Mouse (Mus musculus) G1E (cell line): Measurements from ENCODE around the gene Tbx1. TPM values are rescaled to one million over a fixed set of nuclear protein-coding genes. Genes with fewer than 3 reads are reported as not detected.
"Not testable (repeated sequence)": the region's sequence is repeated elsewhere in the genome, so short reads cannot be mapped to it uniquely, and the experiment has no call there.

ENCODE experiments used
- ATAC-seq: 2 replicates; pipeline ENCODE4 v1.8.0; 2016; ENCODE audit warnings: mild to moderate bottlenecking; ENCODE audit not compliant: insufficient number of reproducible peaks, poor library complexity, low FRiP score, severe bottlenecking; ENCODE audit errors: extremely low read depth
- DNase-seq: peaks from one replicate; pipeline ENCODE4 v3.0.0; 2012; ENCODE audit warnings: low spot score
- H3K27me3 ChIP-seq: 2 replicates; pipeline ENCODE4 v1.6.1; 2012; ENCODE audit warnings: mild to moderate bottlenecking, low read length, inconsistent platforms; ENCODE audit not compliant: insufficient read depth
- H3K36me3 ChIP-seq: replicated peaks from 2 replicates; pipeline ENCODE3; 2012; ENCODE audit warnings: mild to moderate bottlenecking, inconsistent platforms
- H3K4me1 ChIP-seq: 2 replicates; pipeline ENCODE4 v1.6.1; 2012; ENCODE audit warnings: low read depth, low read length, inconsistent platforms, mixed read lengths; ENCODE audit not compliant: insufficient read depth
- H3K4me3 ChIP-seq: 2 replicates; pipeline ENCODE4 v1.5.1; 2012; ENCODE audit warnings: low read depth, mild to moderate bottlenecking, inconsistent platforms, low read length, moderate library complexity, mixed read lengths
- H3K9me3 ChIP-seq: replicated peaks from 2 replicates; pipeline ENCODE4 v1.6.1; 2012; ENCODE audit warnings: inconsistent platforms
- CTCF ChIP-seq: IDR thresholded peaks from 2 replicates; pipeline ENCODE4 v1.5.1; 2012; ENCODE audit warnings: low read depth, low read length, inconsistent platforms, mixed read lengths
- GATA1 ChIP-seq: IDR thresholded peaks from 2 replicates; pipeline ENCODE4 v1.6.1; 2012; ENCODE audit warnings: borderline replicate concordance, low read length, inconsistent platforms, mixed read lengths
- GATA2 ChIP-seq: IDR thresholded peaks from 2 replicates; pipeline ENCODE4 v1.6.1; 2012; ENCODE audit warnings: low read depth, low read length, inconsistent platforms, borderline replicate concordance
- POLR2AphosphoS5 ChIP-seq: IDR thresholded peaks from 2 replicates; pipeline ENCODE4 v1.6.1; 2012; ENCODE audit warnings: low read depth, low read length, inconsistent platforms; ENCODE audit not compliant: insufficient replicate concordance
- TAL1 ChIP-seq: conservative IDR thresholded peaks from 2 replicates; pipeline ENCODE4 v1.6.1; 2012; ENCODE audit warnings: low read depth, low read length, inconsistent platforms, mixed read lengths
- polyA plus RNA-seq: library from polyadenylated mRNA; stranded (reverse); fragments of >175 nt; gene quantifications from 2 replicates; pipeline ENCODE4 v1.2.3, GENCODE M21; 2012
- total RNA-seq, 2 experiments: library from RNA; stranded (forward) in 1 of 2; stranded (reverse) in 1 of 2; fragments of 200-1000 nt in 1 of 2; fragments of >200 nt in 1 of 2; fragmentation: Nextera tagmentation in 1 of 2; gene quantifications; 2 replicates each; pipeline ENCODE4 v1.2.3; 2014 to 2017

Tbx1 gene
- total and polyA plus RNA-seq, 3 experiments = 0.11 TPM; not detected in 2

DNA sequence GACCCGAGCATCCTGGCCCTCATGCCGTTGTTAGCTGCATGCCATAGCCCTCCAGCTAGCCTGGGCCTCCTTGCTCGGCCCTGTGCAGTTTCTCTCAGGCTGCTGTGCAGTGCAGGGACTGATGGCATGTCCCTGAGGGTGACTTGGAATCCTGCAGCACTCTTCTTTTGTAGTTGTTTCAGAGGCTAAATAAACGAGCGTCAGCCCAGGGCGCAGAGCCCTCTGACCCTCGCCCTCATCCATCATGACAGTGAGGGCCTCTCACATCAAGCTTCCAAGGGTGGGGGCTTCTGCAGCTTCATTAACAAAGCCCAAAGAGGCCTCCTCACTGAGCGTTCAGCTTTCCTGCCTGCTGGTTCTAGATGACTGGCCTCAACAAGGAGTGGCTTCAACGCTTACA is 38.9 kb downstream of the Tbx1 start:
- TF ChIP-seq POLR2AphosphoS5 = no peak
- no peak for TF ChIP-seq GATA1
- TF ChIP-seq CTCF = no peak
- TF ChIP-seq TAL1 = no peak
- TF ChIP-seq GATA2 = no peak
- Histone ChIP-seq H3K27me3 (no peaks in the 10 kb centered on the region), H3K36me3 (peaks cover 47% of the 10 kb centered on the region), H3K4me3 (no peak overlapping the region), H3K9me3 (no peaks in the 10 kb centered on the region), H3K4me1 (peaks cover 3% of the 10 kb centered on the region; the same call in 1 of the 2 replicates)
- DNase-seq (no peak), ATAC-seq (no peak)

DNA sequence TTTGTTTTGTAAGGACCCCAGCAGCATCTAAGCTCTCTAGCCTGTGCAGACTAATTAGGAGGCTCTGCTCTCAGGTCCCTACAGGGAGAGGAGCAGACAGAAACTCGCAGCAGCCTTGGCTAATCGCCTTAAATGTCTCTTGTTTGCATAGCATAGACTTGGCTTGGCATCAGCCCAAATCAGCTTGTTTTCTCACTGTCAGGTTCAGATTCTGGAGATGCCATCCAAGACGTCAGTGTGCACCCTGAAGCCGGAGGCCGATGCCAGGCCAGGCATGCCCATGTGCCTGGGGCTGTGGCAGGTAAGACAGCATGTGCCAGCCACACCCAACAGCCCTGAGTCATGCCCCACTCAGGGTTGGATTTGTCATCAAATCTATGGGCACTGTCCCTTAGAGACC is 42.6 kb downstream of the Tbx1 start:
- Histone ChIP-seq H3K27me3 (no peaks in the 10 kb centered on the region), H3K9me3 (no peaks in the 10 kb centered on the region), H3K4me3 (no peak overlapping the region), H3K4me1 (no peaks in the 10 kb centered on the region), H3K36me3 (peaks cover 52% of the 10 kb centered on the region)
- no peak for ATAC-seq
- TF ChIP-seq GATA2 (no peak), POLR2AphosphoS5 (no peak), TAL1 (no peak), CTCF (no peak), GATA1 (no peak)
- no peak for DNase-seq

DNA sequence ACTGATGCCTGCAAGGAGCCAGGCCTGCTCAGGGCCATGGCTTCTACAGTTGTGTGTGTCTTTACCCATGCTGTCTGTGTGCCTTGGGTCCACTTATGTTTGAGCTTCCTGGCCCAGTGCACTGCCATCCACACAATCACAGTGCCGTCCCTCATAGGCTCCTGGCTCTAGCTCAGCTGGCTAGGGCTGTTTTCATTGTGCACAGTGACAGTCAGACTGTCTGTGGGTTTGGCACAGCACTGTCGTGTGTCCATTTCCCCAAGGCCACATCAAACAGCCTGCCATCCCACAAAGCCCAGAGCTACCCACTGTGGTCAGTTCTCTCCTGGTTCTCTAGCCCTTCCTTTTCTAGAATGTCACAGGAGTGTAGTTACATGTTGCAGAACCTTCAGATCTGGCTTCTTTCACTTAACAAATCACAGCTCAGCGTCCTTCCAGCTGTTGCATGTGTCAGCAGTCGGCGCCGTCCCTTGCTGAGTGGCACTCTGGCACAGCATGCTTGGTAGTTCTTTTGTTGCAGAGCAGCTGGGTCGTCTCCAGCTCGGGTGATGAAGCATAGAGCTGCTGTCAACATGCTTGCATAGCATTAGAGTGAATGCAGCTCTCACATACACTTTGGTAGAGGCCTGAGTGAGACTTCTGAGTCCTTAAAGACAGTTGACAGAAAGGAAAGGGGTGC is 47.2 kb downstream of the Tbx1 start:
- Histone ChIP-seq H3K27me3 (no peaks in the 10 kb centered on the region), H3K36me3 (peaks cover 58% of the 10 kb centered on the region), H3K4me1 (no peaks in the 10 kb centered on the region), H3K4me3 (no peak overlapping the region), H3K9me3 (no peaks in the 10 kb centered on the region)
- ATAC-seq (no peak), DNase-seq (no peak)
- TF ChIP-seq TAL1 = no peak
- TF ChIP-seq GATA2 = no peak
- TF ChIP-seq GATA1 = no peak
- TF ChIP-seq CTCF = no peak
- no peak for TF ChIP-seq POLR2AphosphoS5

DNA sequence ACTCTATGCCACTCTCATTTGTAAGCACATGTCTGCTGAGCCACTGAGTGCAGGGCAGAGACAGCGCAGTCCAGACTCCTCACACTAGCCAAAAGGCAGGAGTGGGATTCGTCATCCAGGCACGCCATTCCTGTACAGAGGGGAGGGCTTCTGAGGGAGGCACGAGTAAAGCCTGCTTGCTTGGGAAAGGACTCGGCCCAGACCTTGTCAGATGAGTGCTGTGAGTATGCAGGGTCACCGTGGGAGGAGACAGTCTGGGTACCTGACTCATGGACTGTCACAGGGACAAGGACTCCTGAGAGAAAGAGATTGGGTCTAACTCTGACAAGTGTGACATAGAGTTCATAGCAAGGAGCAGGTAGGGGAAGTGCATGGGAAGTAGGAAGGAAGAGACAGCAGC is 51.2 kb downstream of the Tbx1 start:
- Histone ChIP-seq H3K4me1 (no peaks in the 10 kb centered on the region), H3K9me3 (no peaks in the 10 kb centered on the region), H3K27me3 (no peaks in the 10 kb centered on the region), H3K36me3 (peaks cover 33% of the 10 kb centered on the region), H3K4me3 (no peak overlapping the region)
- no peak for DNase-seq
- TF ChIP-seq CTCF (no peak), TAL1 (no peak), GATA2 (no peak), GATA1 (no peak), POLR2AphosphoS5 (no peak)
- no peak for ATAC-seq

DNA sequence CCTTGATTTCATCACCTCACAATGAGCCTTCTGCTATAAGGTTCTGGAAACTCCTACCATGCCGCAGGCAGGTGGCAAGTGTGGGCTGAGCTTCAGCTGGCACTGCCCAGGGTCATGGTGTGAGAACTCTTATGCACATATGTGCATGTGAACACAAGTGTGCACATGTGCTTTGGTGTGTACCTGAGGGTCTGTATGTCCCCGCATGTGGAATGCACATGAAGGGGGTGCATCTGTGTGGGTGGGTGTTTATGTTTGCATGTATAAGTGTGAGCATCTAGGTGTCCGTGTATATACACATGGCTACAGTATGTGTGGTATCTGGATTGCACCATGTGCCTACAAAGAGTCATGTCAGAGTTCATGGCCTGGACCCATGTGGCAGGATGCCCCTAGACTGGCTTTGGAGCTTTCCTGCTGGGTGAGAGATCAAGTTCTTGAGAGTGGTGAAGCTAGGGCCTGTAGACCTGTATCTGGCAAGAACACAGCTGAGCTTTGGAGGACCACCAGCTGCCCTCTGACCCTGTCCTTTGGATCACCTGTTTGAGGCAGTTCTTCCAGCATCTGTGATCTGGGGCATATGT is 53.0 kb downstream of the Tbx1 start:
- Histone ChIP-seq H3K4me3 (no peak overlapping the region), H3K9me3 (no peaks in the 10 kb centered on the region), H3K27me3 (no peaks in the 10 kb centered on the region), H3K36me3 (peaks cover 18% of the 10 kb centered on the region), H3K4me1 (no peaks in the 10 kb centered on the region)
- no peak for ATAC-seq
- no peak for TF ChIP-seq TAL1
- no peak for TF ChIP-seq POLR2AphosphoS5
- TF ChIP-seq GATA2 = no peak
- no peak for TF ChIP-seq CTCF
- no peak for TF ChIP-seq GATA1
- DNase-seq = no peak

GRCm38 (mm10) chr16:18533061-18533460 is 57.4 kb downstream of the Tbx1 start:
- not testable (repeated sequence) for DNase-seq, H3K9me3 ChIP-seq, H3K36me3 ChIP-seq, H3K4me1 ChIP-seq, H3K27me3 ChIP-seq, H3K4me3 ChIP-seq
- peak; percentile 100 for ATAC-seq

Other genes starting within 250 kb of the Tbx1 start
- 87.0 and 88.7 TPM in 2 replicates for gene Tango2, start 242.6 kb downstream of the Tbx1 start, total RNA-seq (2014; fragmentation: Nextera tagmentation)
- 40.7 and 47.9 TPM in 2 replicates for gene Tango2, start 242.6 kb downstream of the Tbx1 start, total RNA-seq (2017)
- 37.3 and 42.8 TPM in 2 replicates for gene Tango2, start 242.6 kb downstream of the Tbx1 start, polyA plus RNA-seq
- 53.7 and 64.0 TPM in 2 replicates for gene Arvcf, start 242.5 kb downstream of the Tbx1 start, total RNA-seq (2014; fragmentation: Nextera tagmentation)
- gene Arvcf, start 242.5 kb downstream of the Tbx1 start, total RNA-seq (2017) = 188 and 239 TPM in 2 replicates
- gene Arvcf, start 242.5 kb downstream of the Tbx1 start, polyA plus RNA-seq = 137 and 154 TPM in 2 replicates
- gene Txnrd2, start 164.3 kb downstream of the Tbx1 start, total RNA-seq (2014; fragmentation: Nextera tagmentation) = 25.3 and 50.3 TPM in 2 replicates
- 12.8 and 18.3 TPM in 2 replicates for gene Txnrd2, start 164.3 kb downstream of the Tbx1 start, total RNA-seq (2017)
- 16.4 and 18.5 TPM in 2 replicates for gene Txnrd2, start 164.3 kb downstream of the Tbx1 start, polyA plus RNA-seq
- gene Comt, start 163.8 kb downstream of the Tbx1 start, total RNA-seq (2014; fragmentation: Nextera tagmentation) = 51.1 and 59.0 TPM in 2 replicates
- gene Comt, start 163.8 kb downstream of the Tbx1 start, total RNA-seq (2017) = 36.7 and 53.7 TPM in 2 replicates
- 25.2 and 47.5 TPM in 2 replicates for gene Comt, start 163.8 kb downstream of the Tbx1 start, polyA plus RNA-seq
- gene Gnb1l, start 92.0 kb downstream of the Tbx1 start, total RNA-seq (2014; fragmentation: Nextera tagmentation) = 4.0 and 7.9 TPM in 2 replicates
- gene Gnb1l, start 92.0 kb downstream of the Tbx1 start, total RNA-seq (2017) = 5.3 and 6.1 TPM in 2 replicates
- 8.0 and 10.6 TPM in 2 replicates for gene Gnb1l, start 92.0 kb downstream of the Tbx1 start, polyA plus RNA-seq
- gene Rtl10, start 91.8 kb downstream of the Tbx1 start, total RNA-seq (2014; fragmentation: Nextera tagmentation) = 9.3 and 9.9 TPM in 2 replicates
- gene Rtl10, start 91.8 kb downstream of the Tbx1 start, total RNA-seq (2017) = 3.5 and 4.2 TPM in 2 replicates
- 7.1 and 8.3 TPM in 2 replicates for gene Rtl10, start 91.8 kb downstream of the Tbx1 start, polyA plus RNA-seq
- gene Gp1bb, start 31.7 kb upstream of the Tbx1 start, total RNA-seq (2014; fragmentation: Nextera tagmentation) = not detected in 2 replicates
- 0.11 TPM in 1 of 2 replicates, not detected in the other for gene Gp1bb, start 31.7 kb upstream of the Tbx1 start, total RNA-seq (2017)
- 0.20 and 0.44 TPM in 2 replicates for gene Gp1bb, start 31.7 kb upstream of the Tbx1 start, polyA plus RNA-seq
- not detected in 2 replicates for gene Gm49601, start 35.8 kb upstream of the Tbx1 start, total RNA-seq (2014; fragmentation: Nextera tagmentation)
- 0.33 TPM in 1 of 2 replicates, not detected in the other for gene Gm49601, start 35.8 kb upstream of the Tbx1 start, total RNA-seq (2017)
- gene Gm49601, start 35.8 kb upstream of the Tbx1 start, polyA plus RNA-seq = not detected in 2 replicates
- not detected in 2 replicates for gene Sept5, start 39.3 kb upstream of the Tbx1 start, total RNA-seq (2014; fragmentation: Nextera tagmentation)
- gene Sept5, start 39.3 kb upstream of the Tbx1 start, total RNA-seq (2017) = 0.05 TPM in 1 of 2 replicates, not detected in the other
- gene Sept5, start 39.3 kb upstream of the Tbx1 start, polyA plus RNA-seq = not detected in 2 replicates
- not detected in 2 replicates for gene Cldn5, start 186.2 kb upstream of the Tbx1 start, total RNA-seq (2014; fragmentation: Nextera tagmentation)
- gene Cldn5, start 186.2 kb upstream of the Tbx1 start, total RNA-seq (2017) = 0.12 TPM in 1 of 2 replicates, not detected in the other
- gene Cldn5, start 186.2 kb upstream of the Tbx1 start, polyA plus RNA-seq = 0.03 TPM in 1 of 2 replicates, not detected in the other
- gene Ufd1, start 221.1 kb upstream of the Tbx1 start, total RNA-seq (2014; fragmentation: Nextera tagmentation) = 78.3 and 79.8 TPM in 2 replicates
- gene Ufd1, start 221.1 kb upstream of the Tbx1 start, total RNA-seq (2017) = 69.2 and 70.9 TPM in 2 replicates
- 7.6 and 9.2 TPM in 2 replicates for gene Ufd1, start 221.1 kb upstream of the Tbx1 start, polyA plus RNA-seq
- 88.5 TPM in 2 replicates for gene Cdc45, start 221.3 kb upstream of the Tbx1 start, total RNA-seq (2014; fragmentation: Nextera tagmentation)
- gene Cdc45, start 221.3 kb upstream of the Tbx1 start, total RNA-seq (2017) = 88.9 and 96.5 TPM in 2 replicates
- gene Cdc45, start 221.3 kb upstream of the Tbx1 start, polyA plus RNA-seq = 32.4 and 33.1 TPM in 2 replicates
- gene 2510002D24Rik, start 245.9 kb upstream of the Tbx1 start, total RNA-seq (2014; fragmentation: Nextera tagmentation) = 64.3 and 74.1 TPM in 2 replicates
- 45.9 and 59.7 TPM in 2 replicates for gene 2510002D24Rik, start 245.9 kb upstream of the Tbx1 start, total RNA-seq (2017)
- gene 2510002D24Rik, start 245.9 kb upstream of the Tbx1 start, polyA plus RNA-seq = 74.9 and 109 TPM in 2 replicates
- not detected in 2 replicates for gene Gm28539, start 245.9 kb upstream of the Tbx1 start, total RNA-seq (2014; fragmentation: Nextera tagmentation)
- gene Gm28539, start 245.9 kb upstream of the Tbx1 start, total RNA-seq (2017) = not detected in 2 replicates
- not detected in 2 replicates for gene Gm28539, start 245.9 kb upstream of the Tbx1 start, polyA plus RNA-seq